Mouse (Mus musculus) ES-CJ7 (cell line): Measurements from ENCODE around the gene Erc2.

ENCODE experiments used
- DNase-seq: peaks from one replicate; pipeline ENCODE4 v3.0.0; 2011; ENCODE audit warnings: low read depth, low spot score

Erc2 gene

DNA sequence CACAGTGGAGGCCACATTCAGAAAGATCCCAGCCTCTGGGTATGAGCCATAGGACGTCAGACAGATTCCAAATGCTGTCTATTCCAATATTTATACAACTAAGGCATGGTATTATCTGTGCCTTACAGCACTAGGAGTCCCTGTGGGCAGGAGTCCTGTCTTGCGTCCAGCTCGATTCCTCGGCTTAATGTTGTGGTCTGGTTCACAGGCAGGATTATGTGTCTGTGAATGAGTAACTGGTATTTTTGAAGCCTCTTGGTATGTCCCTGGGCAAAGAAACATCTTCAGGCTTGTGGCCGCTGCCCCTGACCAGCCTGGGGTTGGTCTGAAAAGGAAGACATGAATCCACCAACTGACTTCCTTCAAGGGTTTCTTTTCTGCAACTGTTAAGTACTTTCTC is 153.1 kb downstream of the Erc2 start:
- DNase-seq = no peak

DNA sequence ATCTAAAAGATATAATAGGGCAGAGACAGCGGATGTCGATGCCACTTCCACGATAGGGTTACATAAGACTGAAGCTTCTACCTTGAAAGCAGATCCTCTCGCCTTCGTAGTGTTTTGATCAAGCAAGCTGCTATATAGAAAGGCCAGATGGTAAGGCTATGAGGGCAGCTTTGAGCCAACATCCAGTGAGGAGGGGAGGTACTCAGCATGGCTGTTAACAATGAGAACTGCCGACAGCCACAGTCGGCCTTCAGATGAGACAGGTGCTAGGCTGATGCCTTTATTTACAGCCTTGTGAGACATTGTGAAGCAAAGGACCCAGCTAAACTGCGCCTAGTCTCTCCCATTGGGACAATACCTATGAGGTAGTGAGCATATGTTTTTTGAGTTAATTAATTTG is 156.3 kb downstream of the Erc2 start:
- no peak for DNase-seq

DNA sequence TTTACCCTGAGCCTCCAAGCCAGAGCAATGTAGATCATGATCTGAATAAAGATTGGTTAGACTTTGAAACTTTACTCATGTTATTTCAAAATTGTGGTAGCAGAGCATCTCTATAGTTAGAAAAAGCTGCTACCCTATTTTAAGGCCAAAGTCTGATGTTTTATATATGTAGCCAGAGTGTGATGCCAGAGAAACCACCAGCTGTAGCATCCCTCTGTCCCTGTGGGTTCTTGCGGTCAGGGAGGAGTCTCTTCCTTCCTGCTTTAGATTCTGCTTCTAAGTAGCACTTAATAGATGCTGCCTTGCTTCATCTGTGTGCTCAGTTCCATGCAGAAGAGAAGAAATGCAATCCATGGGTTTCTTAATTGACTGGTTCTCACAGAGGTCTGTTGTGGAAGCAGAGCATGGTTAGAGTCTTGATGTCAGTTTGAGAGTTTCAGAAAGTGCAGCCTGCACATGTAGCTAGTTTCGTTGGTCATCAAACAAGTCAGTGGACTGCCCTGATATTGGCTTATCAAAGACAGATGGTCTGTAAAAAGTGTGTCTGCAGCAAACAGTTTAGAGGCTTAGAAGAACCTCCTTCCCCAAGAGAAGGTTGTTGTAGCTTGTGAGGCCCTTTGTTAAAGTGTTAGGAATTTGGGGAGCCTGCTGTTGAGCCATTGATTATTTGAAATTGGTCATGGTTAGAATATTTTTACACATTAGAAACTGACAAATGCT is 156.9 kb downstream of the Erc2 start:
- no peak for DNase-seq

DNA sequence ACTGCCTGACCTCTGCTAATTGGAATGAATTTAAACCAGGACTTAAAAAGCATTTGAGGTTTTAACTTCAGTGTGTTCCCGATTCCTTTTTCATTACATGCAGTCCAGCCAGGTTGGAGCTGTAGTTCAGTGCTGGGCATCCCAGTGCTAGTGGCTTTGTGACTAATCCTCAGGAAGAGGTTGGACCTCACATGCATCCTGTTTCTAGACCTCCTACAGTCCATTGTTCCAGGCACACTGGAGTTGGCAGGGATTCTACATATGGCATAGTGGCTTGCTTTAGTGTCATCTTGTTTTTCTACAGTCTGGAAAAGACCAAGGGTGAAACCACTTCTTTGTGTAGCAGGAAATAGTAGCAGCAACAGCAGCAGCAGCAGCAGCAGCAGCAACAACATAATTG is 159.0 kb downstream of the Erc2 start:
- no peak for DNase-seq

DNA sequence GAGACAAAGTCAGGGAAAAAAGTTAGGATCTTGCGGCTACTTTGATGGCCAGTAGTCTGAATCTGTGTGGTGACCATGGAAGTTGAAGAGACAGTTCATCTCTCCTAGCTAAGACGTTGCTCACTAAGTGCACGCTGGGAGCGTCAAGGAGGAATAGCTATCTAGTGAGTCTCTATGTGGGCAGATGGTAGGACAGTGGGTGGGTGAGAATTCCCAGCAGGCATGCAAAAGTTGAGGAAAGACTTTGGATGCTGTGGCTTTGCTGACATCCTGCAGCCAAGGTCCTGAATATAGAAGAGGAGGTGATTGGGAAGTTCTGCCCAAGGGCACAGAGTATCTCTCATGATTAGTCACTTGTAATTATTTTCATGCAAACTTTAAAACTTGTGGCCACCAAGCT is 162.6 kb downstream of the Erc2 start:
- DNase-seq = no peak

DNA sequence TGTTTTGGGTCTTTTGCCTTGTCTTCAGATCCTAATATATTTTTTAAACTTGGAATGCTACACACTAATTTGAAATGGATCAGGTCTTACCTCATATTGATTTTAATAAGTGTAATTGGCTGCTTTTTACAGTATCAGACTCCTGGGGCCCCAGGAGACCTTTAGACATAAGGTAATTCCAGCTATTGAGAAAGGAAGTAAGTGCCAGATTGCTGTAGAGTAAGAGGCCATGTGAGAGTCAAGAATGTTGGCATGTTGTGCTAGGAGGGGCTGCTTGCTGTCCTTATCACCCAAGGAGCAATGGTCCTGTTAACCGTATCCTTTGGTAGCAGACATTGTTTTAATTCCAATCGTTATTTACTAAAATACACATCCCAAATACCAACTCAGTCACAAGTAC is 163.3 kb downstream of the Erc2 start:
- DNase-seq = no peak

DNA sequence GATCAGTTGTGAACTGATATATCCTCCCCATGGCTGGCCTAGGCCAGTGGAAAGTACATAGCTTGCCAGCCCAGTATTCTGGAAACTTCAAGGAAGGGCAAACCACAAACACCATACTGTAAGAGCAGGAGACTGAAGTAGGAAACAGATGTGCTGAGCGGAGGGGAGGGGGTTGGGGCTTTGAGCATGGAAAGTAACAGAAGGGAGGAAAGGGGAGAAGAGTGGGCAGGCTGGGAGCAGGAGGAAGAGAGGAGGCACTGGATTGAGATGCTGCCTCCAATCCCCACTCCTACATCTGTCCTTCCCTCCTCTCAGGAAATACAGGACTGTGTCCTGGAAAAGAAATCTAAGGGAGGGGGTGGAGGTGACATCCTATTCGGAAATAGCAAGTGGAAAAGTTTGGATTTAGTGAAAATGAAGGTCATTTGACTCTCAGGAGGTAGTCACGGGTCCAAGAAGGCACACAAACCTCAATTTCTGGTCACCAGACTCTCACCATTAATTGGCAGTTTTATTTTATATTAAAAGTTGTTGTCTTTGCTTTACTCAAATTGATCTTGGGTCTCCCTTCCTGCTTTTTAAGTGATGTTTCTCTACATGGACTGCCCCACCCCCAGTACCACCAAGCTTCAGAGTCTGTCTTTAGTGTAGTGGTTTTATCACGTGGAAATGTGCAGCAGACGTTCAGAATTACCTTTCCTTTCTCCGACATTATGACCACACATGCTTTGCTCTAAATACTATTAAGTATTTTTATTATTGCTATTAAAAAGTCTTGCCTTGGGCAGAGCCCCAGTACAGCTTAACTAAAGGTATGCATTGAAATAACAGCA is 167.1 kb downstream of the Erc2 start:
- DNase-seq = no peak

DNA sequence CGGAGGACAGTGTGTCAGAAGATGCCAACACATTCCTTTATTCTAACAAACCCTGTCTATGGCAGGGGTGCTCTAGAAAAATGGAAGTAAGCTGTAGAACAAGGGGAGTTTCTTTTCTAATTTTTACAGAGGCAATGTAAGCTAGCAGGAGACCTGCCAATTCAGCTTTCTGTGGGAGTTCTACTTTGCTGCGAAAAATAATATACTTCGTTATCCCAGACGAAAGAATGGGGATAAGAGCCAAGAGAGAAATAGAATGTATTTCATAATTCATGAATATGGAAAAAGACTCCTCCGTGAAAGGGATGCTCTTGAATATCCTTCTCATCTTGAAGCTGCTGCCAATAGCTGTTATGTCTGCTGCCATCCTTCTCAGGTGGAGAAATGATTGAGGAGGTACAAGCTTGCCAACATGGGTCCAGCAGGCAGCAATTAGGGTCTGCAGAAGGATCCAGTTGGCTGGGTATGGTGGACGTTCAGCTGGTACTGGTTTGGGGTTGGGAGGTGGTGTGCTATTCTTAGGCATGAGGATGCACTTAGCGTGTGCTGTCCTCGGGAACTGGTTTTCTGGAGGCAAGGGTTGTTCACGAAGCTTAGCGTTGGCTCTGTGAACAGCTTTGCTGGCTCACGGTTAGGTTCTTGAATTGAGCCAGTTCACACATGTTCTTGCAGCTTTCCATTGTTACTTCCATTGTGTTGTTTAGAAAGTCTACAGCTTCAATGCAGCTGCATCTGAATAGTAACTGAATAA is 176.1 kb downstream of the Erc2 start:
- DNase-seq = peak; percentile 32

DNA sequence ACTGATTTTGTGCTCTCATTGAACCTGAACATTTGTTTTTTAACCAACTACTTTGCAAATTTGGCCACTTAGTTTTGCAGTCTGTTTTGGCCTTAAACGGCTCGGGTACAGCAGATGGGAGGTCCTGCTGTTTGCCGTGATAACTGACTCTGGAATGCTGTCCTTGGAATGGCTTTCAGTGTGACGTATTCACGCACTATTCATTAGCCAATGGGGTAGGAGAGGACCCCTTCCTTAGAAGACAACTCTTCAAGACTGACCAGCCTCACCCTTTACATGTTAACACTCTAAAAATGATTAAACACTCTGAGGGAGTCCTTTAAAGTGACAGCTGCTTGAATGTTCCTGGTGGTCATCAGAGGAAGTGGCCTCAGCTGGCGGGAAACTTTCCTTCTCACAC is 178.5 kb downstream of the Erc2 start:
- no peak for DNase-seq

DNA sequence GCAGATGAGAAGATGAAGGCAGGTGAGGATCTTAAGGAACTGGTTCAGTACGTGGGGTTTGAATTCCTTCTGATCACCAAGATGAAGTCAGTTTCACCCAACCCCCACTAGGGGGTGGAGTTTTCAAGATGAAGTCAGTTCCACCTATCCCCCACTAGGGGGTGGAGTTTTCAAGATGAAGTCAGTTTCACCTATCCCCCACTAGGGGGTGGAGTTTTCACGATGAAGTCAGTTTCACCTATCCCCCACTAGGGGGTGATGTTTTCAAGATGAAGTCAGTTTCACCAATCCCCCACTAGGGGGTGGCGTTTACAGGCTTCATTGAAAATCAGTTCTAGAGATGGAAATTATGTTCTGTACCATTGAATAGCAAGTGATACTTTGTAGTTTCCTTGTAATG is 181.7 kb downstream of the Erc2 start:
- peak; percentile 67 for DNase-seq

DNA sequence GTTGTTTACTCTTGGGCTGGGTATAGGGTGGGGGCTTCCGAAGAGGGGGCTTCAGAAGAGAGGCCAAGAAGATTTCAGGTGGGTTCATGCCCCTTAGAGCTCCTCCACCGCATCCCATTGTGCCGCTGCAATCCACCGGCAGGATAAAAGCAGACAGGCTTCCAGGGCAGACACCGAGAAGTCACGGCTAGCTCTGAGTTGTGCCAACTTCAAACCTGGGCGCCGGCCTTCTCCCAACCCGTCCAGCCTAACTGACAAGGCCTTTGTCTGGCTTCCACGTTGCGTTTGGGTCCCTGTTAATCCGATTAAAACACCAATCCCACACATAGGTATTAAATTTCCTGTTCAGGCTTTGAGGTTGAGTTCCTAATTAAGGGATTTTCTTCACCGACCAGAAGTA is 182.8 kb downstream of the Erc2 start:
- no peak for DNase-seq

DNA sequence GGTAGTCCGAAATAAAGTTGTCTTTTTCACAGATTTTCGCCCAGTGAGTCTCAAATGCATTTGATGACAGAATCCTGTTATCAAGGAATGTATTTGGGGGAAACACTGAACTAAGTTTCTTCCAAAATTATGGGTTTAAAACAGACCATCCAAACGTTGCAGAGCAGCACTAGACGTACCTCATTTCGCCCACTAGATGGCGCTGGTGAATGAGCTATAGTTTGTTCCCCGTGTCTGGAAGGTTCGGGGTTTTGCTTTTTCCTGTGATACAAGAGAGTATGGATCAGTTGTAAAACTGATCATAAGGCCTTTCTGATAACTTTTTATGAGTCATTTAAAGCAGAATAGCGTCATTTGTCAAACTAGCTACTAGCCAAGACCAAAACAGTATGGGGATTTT is 185.9 kb downstream of the Erc2 start:
- peak; percentile 54 for DNase-seq

DNA sequence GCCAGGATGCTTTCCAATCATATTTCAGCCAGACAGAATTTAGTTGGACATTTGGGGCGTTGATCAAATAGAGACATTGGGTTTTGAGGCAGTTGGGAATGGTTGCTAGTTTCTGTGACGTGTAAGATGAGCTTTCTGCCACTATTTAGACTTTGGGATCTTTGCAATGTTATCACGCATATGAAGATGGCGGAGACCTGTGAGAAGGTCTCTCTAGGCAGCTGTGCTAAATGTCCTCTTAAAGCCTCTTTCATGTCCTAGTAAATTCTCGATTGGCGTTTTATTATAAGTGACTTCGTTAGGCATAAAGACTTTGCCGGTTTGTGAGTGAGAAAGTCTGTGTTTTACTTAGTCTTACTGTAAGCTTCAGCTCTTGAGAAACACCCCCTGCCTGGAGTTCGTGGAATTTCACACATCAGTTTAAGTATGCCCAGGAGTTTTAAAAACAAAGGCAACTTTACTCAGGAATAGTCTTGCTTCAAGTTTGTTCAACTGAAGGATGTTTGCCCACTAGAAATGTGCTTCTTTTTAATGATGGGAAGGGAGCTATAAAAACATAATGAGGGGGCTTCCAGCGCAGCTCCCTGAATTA is 186.4 kb downstream of the Erc2 start:
- peak; percentile 16 for DNase-seq

DNA sequence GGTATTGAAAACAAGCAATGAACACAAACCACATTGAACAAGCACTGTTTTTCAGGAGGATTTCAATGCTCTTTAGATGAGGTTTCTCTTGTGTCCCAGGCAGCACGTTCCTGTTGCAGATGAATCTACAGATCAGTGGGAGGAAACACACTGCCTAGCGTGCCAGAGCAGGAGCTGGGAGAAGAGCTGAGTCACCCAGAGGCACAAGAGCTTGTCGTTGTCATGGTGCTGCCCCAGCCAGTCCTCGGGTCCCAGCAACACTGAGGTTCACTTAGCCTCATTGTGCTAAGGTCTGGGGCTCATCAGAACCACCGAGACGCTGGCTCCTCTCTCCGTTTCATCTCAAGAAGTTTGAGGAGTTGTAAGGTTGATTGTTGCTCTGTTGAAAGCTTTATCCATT is 188.6 kb downstream of the Erc2 start:
- no peak for DNase-seq

DNA sequence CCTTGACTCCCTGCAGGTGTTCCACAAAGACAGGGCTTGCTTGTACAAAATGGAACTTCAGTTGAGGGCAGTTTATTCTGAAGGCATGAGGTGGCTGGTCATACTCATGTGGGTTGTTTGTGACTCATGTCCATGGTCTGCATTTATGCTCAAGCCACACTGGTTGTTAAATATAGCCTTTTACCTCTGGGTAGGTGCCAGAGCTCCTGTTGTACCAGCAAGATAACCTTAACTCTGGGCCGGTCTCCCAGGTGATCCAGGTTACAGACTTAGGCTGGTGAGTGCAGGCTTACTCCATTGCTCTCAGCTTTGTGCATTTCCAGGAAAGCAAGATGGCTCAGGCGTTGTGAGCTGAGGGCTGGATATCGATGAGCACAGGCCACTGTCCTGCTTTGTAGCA is 189.4 kb downstream of the Erc2 start:
- no peak for DNase-seq

DNA sequence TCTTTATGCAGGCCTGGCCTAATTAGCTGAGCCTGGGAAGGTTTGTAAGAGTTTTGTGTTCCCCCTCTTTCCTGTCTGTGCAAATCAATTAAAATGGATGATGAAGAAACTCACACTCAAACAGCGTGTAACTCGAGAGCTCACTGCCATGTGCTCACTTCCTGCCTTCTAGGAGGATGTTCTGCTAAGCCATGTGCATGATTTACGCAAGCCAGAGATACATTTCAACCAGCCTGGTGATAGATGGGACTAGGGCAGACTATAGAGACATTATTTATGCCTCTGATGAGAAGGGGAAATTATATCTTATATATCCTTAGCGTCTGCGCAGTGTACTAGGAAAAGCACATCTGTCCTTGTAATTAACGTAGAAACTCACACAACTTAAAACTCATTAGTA is 193.5 kb downstream of the Erc2 start:
- no peak for DNase-seq

DNA sequence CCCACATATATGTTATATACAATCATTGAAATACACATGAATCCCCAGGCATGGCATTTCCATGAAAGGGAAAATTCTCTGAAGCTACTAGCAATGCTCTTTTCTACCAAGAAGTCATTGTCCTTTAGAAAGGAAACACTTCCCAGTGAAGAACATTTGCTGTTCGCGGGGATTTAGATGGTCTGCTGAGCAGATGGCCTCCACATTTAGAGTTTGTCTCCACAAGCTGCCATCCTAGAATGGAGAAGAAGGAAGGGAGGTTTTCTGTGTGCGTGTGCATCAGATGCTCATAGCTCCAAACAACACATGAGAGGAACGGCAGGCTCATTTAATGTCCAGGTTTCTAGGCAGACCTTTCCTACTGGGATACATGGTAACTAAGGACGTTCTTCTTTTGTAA is 196.8 kb downstream of the Erc2 start:
- no peak for DNase-seq

DNA sequence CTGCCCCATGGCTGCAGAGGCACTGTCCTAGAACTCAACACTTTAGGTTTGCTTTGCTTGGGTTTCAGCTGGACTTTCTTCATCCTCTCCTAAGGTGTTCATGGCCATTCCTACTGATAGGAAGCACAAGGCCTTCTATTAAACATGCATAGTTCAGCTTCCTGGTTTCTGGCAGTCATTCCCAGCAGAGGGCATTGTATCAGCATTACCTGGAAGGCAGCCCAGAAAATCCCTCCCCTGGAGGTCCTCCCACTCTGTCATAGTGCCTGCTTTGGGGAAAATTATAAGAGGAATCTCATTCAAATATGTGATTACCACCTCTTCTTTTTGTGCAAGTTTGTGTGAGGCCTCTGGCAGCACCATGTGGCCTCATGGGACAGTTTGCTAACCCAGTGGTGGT is 199.6 kb downstream of the Erc2 start:
- DNase-seq = no peak

DNA sequence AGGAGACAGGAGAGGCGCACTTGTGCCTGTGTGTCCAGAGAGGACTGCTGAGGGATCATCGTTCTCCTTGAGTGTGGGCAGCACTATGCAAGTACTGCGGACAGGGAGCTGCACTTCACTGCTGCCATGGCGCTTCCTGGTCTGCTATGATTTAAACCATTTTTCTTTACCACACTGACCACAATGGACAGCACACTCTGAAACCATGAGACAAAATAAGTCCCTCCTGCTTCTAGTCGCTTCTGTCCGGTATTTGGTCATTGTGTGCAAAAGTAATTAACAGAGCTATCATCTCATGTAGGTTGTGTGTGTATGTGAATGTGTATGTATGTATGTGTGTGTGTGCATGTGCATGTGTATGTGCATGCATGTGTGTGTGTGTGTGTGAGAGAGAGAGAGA is 200.3 kb downstream of the Erc2 start:
- DNase-seq = no peak

DNA sequence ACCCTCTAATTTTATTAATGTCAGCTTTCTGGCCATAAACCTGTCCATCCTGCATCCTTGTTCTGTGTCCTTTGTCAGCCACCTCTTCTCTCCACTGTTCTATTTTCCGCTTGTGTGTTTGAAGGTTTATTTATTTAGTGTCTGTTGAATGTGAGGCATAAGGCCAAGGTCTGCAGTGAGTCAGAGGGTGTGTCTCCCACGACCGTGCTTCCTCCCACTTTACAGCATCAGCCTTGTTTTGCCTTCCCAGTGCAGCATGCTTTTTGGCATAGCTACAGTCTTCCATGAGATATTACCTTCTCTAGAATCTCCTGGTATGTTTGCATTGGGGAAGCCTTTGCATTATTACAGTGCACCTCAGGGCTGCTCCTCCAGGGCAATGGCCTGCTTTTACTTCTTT is 200.8 kb downstream of the Erc2 start:
- no peak for DNase-seq

DNA sequence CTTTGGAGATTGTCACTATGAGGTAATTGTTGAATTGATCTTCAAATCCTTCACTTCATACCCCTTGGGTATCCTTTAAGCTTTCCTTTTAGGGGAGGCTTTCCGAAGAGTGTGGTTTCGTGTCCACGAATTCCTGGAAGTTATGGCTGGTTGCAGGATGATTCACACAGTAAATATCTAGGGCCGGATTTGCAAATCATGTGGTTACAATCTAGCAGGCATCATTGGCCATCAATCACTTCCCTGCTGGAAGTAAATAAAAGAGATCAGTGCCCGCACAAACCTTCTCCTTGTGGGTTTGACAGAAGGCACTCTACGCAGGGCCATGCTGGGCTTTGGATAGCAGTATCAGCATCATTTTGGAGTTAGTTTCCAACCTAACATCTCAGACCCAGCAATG is 201.7 kb downstream of the Erc2 start:
- no peak for DNase-seq

DNA sequence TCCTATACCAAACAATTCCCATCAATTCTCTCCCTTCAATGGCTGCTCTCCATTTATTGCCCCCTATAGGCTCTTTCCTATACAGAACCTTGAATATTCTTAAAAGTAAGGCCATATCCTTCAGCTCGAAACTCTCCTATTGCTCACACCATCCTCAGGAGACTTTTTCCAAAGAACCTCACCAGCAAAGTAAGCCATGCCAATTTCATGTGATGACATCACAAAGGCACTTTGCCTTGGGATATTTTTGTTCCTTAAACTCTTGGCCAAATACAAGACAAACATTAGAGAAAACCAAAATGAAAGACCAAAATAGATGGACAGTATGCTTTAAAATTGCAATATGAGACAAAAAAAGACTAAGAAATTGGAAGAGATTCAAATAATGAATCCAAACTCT is 204.6 kb downstream of the Erc2 start:
- no peak for DNase-seq
